Mouse (Mus musculus) hindbrain, embryonic 14.5 days (tissue): Measurements from ENCODE around the gene Stox2. TPM values are rescaled to one million over a fixed set of nuclear protein-coding genes. Genes with fewer than 3 reads are reported as not detected.

ENCODE experiments used
- ATAC-seq: fragments of 200-750 bp; cut with Nextera tagmentation; 2 replicates; pipeline ENCODE4 v1.8.0; 2017; ENCODE audit warnings: moderate number of reproducible peaks, mild to moderate bottlenecking, moderate TSS enrichment, moderate library complexity; ENCODE audit not compliant: low FRiP score
- DNase-seq: peaks from one replicate; pipeline ENCODE4 v3.0.0-alpha.2; 2015; ENCODE audit warnings: low spot score
- H3K27ac ChIP-seq: fragments of 300-500 bp; sonication (generic); 2 replicates; pipeline ENCODE4 v1.5.1; 2014; ENCODE audit warnings: mild to moderate bottlenecking, moderate library complexity
- H3K27me3 ChIP-seq: fragments of 300-500 bp; sonication (generic); 2 replicates; pipeline ENCODE4 v1.6.1; 2014; ENCODE audit warnings: mild to moderate bottlenecking, low read length, mixed read lengths; ENCODE audit not compliant: control insufficient read depth, insufficient read depth
- H3K36me3 ChIP-seq: fragments of 300-500 bp; sonication (generic); replicated peaks from 2 replicates; pipeline ENCODE4 v1.6.1; 2014; ENCODE audit not compliant: control insufficient read depth, insufficient read depth
- H3K4me1 ChIP-seq: fragments of 300-500 bp; sonication (generic); replicated peaks from 2 replicates; pipeline ENCODE4 v1.6.1; 2014; ENCODE audit warnings: antibody characterized with exemption, low read length, mixed read lengths; ENCODE audit not compliant: control insufficient read depth, insufficient read depth
- H3K4me2 ChIP-seq: fragments of 300-500 bp; sonication (generic); replicated peaks from 2 replicates; pipeline ENCODE4 v1.6.1; 2014; ENCODE audit warnings: mild to moderate bottlenecking, moderate library complexity
- H3K4me3 ChIP-seq: fragments of 300-500 bp; sonication (generic); replicated peaks from 2 replicates; pipeline ENCODE4 v1.5.1; 2014; ENCODE audit warnings: mild to moderate bottlenecking, low read length
- H3K9ac ChIP-seq: fragments of 300-500 bp; sonication (generic); 2 replicates; pipeline ENCODE4 v1.6.1; 2014
- H3K9me3 ChIP-seq: fragments of 300-500 bp; sonication (generic); 2 replicates; pipeline ENCODE4 v1.6.1; 2016; ENCODE audit warnings: low read length; ENCODE audit not compliant: control insufficient read depth
- WGBS: fragments of 180-500 bp; shearing (Covaris S2); extraction: QIAGEN DNeasy Blood & Tissue Kit; methylation state at CpG from one replicate; pipeline ENCODE4 v1.1.7; 2014; 5-methylcytosine and 5-hydroxymethylcytosine counted together
- polyA plus RNA-seq: library from polyadenylated mRNA; unstranded; fragments of >200 nt; fragmentation: Nextera tagmentation; extraction: Ambion mirVana; gene quantifications from 2 replicates; pipeline ENCODE4 v1.2.1, GENCODE M21; 2014

Gene Stox2
- polyA plus RNA-seq, 1 experiment from 2014 or later = 39.9 TPM

GRCm38 (mm10) chr8:47306372-47306771 is 139.8 kb downstream of the Stox2 start:
- no peak overlapping the region for H3K4me2 ChIP-seq
- WGBS = 80% methylated on average over 5 of the region's 5 CpGs
- H3K4me1 ChIP-seq = no peaks in the 10 kb centered on the region
- H3K4me3 ChIP-seq = no peak overlapping the region
- H3K27me3 ChIP-seq = no peaks in the 10 kb centered on the region
- no peaks in the 10 kb centered on the region for H3K9me3 ChIP-seq
- no peak overlapping the region for H3K9ac ChIP-seq
- DNase-seq (no peak), ATAC-seq (no peak)
- no peaks in the 10 kb centered on the region for H3K36me3 ChIP-seq
- H3K27ac ChIP-seq = no peak overlapping the region

GRCm38 (mm10) chr8:47305880-47306279 is 140.3 kb downstream of the Stox2 start:
- Histone ChIP-seq H3K4me1 (no peaks in the 10 kb centered on the region), H3K4me3 (no peak overlapping the region), H3K36me3 (no peaks in the 10 kb centered on the region), H3K9me3 (no peaks in the 10 kb centered on the region), H3K4me2 (no peak overlapping the region), H3K9ac (no peak overlapping the region), H3K27me3 (no peaks in the 10 kb centered on the region), H3K27ac (no peak overlapping the region)
- WGBS = 98% methylated on average over 5 of the region's 5 CpGs
- no peak for ATAC-seq
- no peak for DNase-seq

- no peaks in the 10 kb centered on the region for H3K36me3 ChIP-seq
- ATAC-seq (no peak), DNase-seq (no peak)
- H3K27ac ChIP-seq = no peak overlapping the region
- no peak overlapping the region for H3K9ac ChIP-seq
- no peaks in the 10 kb centered on the region for H3K4me1 ChIP-seq
- H3K4me3 ChIP-seq = no peak overlapping the region
- 94% methylated on average over 3 of the region's 3 CpGs for WGBS
- H3K9me3 ChIP-seq = no peaks in the 10 kb centered on the region
- H3K4me2 ChIP-seq = no peak overlapping the region
- H3K27me3 ChIP-seq = no peaks in the 10 kb centered on the region
These were observed 147.7 kb downstream of the Stox2 start for GRCm38 (mm10) chr8:47298460-47298859.

- Histone ChIP-seq H3K9ac (peak overlapping the region; percentile 99), H3K4me1 (peaks cover 30% of the 10 kb centered on the region), H3K27me3 (no peaks in the 10 kb centered on the region), H3K4me2 (peak overlapping the region; percentile 94), H3K4me3 (peak overlapping the region; percentile 80), H3K36me3 (no peaks in the 10 kb centered on the region), H3K27ac (peak overlapping the region; percentile 98), H3K9me3 (no peaks in the 10 kb centered on the region)
- WGBS = 6% methylated on average over 6 of the region's 6 CpGs
- ATAC-seq = 0 out of 2 replicates have a peak, but pooled peaks have one; percentile 19
- peak; percentile 77 for DNase-seq
These were observed 156.5 kb downstream of the Stox2 start for GRCm38 (mm10) chr8:47289641-47290040.

GRCm38 (mm10) chr8:47288866-47289541 is 157.2 kb downstream of the Stox2 start:
- ATAC-seq = peak; percentile 83
- Histone ChIP-seq H3K27ac (peak overlapping the region; percentile 98), H3K27me3 (no peaks in the 10 kb centered on the region)

GRCm38 (mm10) chr8:47288131-47288865 is 157.9 kb downstream of the Stox2 start:
- DNase-seq = peak; percentile 55
- H3K27me3 ChIP-seq = no peaks in the 10 kb centered on the region
- H3K4me3 ChIP-seq = peak overlapping the region; percentile 80
- WGBS = under 1% methylated on average over 77 of the region's 78 CpGs
- peak; percentile 56 for ATAC-seq
- H3K36me3 ChIP-seq = no peaks in the 10 kb centered on the region
- peak overlapping the region; percentile 94 for H3K4me2 ChIP-seq
- no peaks in the 10 kb centered on the region for H3K9me3 ChIP-seq
- peak overlapping the region; percentile 98 for H3K27ac ChIP-seq
- peak overlapping the region; percentile 99 for H3K9ac ChIP-seq
- peaks cover 44% of the 10 kb centered on the region for H3K4me1 ChIP-seq

More at GRCm38 (mm10) chr8:47288866-47289541, 157.2 kb downstream of the Stox2 start:
- DNase-seq = peak; percentile 77
- Histone ChIP-seq H3K4me2 (peak overlapping the region; percentile 94), H3K36me3 (no peaks in the 10 kb centered on the region), H3K9me3 (no peaks in the 10 kb centered on the region), H3K9ac (peak overlapping the region; percentile 99), H3K4me3 (peak overlapping the region; percentile 80), H3K4me1 (peaks cover 36% of the 10 kb centered on the region)
- under 1% methylated on average over 96 of the region's 97 CpGs for WGBS

GRCm38 (mm10) chr8:47287641-47288130 is 158.5 kb downstream of the Stox2 start:
- peak overlapping the region; percentile 99 for H3K9ac ChIP-seq
- ATAC-seq = peak; percentile 11

GRCm38 (mm10) chr8:47287201-47287621 is 159.0 kb downstream of the Stox2 start:
- peak; percentile 15; the same call in 1 of the 2 replicates for ATAC-seq
- no peaks in the 10 kb centered on the region for H3K9me3 ChIP-seq
- WGBS = under 1% methylated on average over 16 of the region's 16 CpGs
- DNase-seq = peak; percentile 66
- H3K27me3 ChIP-seq = no peaks in the 10 kb centered on the region
- peaks cover 54% of the 10 kb centered on the region for H3K4me1 ChIP-seq
- H3K27ac ChIP-seq = peak overlapping the region; percentile 98
- peak overlapping the region; percentile 94 for H3K4me2 ChIP-seq
- H3K9ac ChIP-seq = peak overlapping the region; percentile 99
- H3K4me3 ChIP-seq = peak overlapping the region; percentile 80
- H3K36me3 ChIP-seq = no peaks in the 10 kb centered on the region

More at GRCm38 (mm10) chr8:47287641-47288130, 158.5 kb downstream of the Stox2 start:
- Histone ChIP-seq H3K27me3 (no peaks in the 10 kb centered on the region), H3K4me1 (peaks cover 50% of the 10 kb centered on the region), H3K4me2 (peak overlapping the region; percentile 94), H3K9me3 (no peaks in the 10 kb centered on the region), H3K36me3 (no peaks in the 10 kb centered on the region), H3K27ac (peak overlapping the region; percentile 98), H3K4me3 (peak overlapping the region; percentile 80)
- WGBS = under 1% methylated on average over 30 of the region's 33 CpGs
- DNase-seq = no peak

- H3K4me3 ChIP-seq = peak overlapping the region; percentile 80
- peak overlapping the region; percentile 98 for H3K27ac ChIP-seq
- WGBS = 35% methylated on average over 12 of the region's 12 CpGs
- H3K27me3 ChIP-seq = no peaks in the 10 kb centered on the region
- peak overlapping the region; percentile 99 for H3K9ac ChIP-seq
- peak overlapping the region; percentile 94 for H3K4me2 ChIP-seq
- H3K9me3 ChIP-seq = no peaks in the 10 kb centered on the region
- no peak for DNase-seq
- no peak for ATAC-seq
- no peaks in the 10 kb centered on the region for H3K36me3 ChIP-seq
- peaks cover 63% of the 10 kb centered on the region for H3K4me1 ChIP-seq
These were observed 160.0 kb downstream of the Stox2 start for GRCm38 (mm10) chr8:47286081-47286700.
